Mouse (Mus musculus): ENCODE measurements at regions not wholly inside any gene's neighbourhood (a gene's known extent, or its start where the extent isn't known, plus 50 kb on each side); places are given as distances from the start of the nearest gene placed in this dataset.

DNA sequence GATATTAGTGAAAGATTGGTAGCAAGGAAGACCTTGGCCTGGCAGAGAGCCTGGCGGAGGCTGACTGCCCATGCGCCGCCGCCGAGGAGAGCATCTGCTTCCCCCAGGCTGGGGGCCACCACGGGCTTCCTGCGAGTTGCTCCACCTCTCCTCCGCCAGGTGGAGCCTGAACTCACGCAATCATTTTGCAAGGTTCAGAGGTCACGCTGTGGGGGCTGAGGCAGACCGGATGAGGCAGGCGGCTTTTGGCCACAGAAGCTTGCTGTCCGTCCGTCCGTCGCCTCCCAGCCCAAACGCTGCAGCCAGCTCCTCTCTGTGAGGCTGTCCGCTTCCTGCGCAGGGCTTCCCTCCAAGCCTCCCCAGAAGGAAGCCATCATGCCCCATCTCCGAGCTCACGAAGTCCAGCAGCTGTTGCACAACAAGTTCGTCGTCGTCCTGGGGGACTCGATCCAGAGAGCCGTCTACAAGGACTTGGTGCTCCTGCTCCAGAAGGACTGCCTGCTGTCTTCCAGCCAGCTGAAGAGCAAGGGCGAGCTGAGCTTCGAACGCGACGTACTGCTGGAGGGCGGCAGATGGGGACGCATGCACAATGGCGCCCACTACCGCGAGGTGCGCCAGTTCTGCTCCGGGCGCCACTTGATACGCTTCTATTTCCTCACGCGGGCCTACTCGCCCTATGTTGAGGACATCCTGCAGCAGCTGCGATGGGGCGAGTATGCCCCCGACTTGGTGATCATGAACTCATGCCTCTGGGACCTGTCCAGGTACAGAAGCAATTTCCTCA, 269.3 kb upstream of the Erbb4 start:
- TF ChIP-seq CTCF (IDR thresholded peaks at IDR 0.05; ENCODE audit: low read depth, low read length) (no peak), POLR2A (IDR thresholded peaks at IDR 0.05; ENCODE audit: borderline replicate concordance, low read depth, low read length) (no peak)
- H3K4me1 ChIP-seq (ENCODE audit: control insufficient read depth, insufficient read depth, low read length) = no peaks in the 10 kb centered on the region
- H3K4me3 ChIP-seq (ENCODE audit: insufficient read depth, low read length) = no peak overlapping the region
- no peak overlapping the region for H3K27ac ChIP-seq (ENCODE audit: insufficient read depth, low read depth, low read length)

DNA sequence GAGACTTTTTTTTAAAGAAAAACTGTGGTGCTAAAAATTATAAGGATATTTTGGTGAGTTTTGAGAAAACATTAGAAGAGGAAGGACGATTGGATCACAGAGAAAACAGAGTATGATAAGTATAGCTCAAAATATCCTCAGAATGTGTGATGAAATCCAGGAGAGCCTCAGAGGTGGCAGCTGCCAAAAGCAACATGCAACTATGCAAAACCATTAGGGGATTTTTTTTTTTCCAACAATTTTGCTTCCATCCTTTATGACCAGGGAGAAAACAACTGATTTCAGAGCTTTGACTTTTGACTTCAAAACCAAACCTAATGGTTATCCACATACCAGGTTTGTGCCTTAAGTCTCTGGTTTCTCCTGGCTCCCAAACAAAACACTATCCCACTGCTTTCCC, 267.4 kb upstream of the Erbb4 start:
- no peak overlapping the region for H3K27ac ChIP-seq (ENCODE audit: insufficient read depth, low read depth, low read length)
- no peaks in the 10 kb centered on the region for H3K4me1 ChIP-seq (ENCODE audit: control insufficient read depth, insufficient read depth, low read length)
- no peak for TF ChIP-seq CTCF (IDR thresholded peaks at IDR 0.05; ENCODE audit: low read depth, low read length)
- no peak for TF ChIP-seq POLR2A (IDR thresholded peaks at IDR 0.05; ENCODE audit: borderline replicate concordance, low read depth, low read length)
- H3K4me3 ChIP-seq (ENCODE audit: insufficient read depth, low read length) = no peak overlapping the region

DNA sequence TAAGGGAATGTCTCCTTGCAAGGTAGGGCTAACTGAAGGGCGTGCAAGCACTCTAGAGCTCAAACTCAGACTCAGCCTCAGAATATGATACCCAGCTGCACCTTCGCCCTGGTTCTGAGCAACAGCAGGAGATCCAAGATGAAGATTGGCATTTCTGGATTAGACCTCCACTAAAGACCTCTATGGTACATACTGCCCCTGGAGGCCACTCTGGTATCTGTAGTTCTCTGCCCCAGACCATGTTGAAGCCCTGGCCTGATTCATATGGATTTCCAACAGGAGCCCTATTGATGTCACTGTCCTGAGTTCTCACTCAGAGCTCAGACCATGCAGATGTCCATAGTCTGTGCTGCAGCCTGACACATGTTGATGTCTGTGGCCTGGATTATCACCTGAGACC, 262.2 kb upstream of the Erbb4 start:
- H3K4me3 ChIP-seq (ENCODE audit: insufficient read depth, low read length) = no peak overlapping the region
- no peak overlapping the region for H3K27ac ChIP-seq (ENCODE audit: insufficient read depth, low read depth, low read length)
- H3K4me1 ChIP-seq (ENCODE audit: control insufficient read depth, insufficient read depth, low read length) = no peaks in the 10 kb centered on the region
- no peak for TF ChIP-seq POLR2A (IDR thresholded peaks at IDR 0.05; ENCODE audit: borderline replicate concordance, low read depth, low read length)
- no peak for TF ChIP-seq CTCF (IDR thresholded peaks at IDR 0.05; ENCODE audit: low read depth, low read length)

DNA sequence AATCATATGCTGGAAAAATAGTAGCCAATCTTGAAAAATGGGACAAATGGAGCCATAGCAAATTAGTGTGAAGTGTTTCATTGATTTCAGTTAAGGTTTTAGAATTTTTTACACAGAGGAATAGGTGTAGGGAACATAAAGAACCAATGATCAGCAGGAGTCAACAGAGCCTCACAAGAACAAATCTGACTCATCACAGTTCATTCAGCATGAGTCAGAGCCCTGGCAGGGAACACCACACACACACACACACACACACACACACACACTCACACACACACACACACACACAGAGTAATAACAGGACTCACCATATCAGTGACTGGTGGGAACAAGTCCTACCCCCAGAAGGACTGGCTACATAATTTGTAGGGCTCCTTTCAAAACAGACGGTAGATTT, 259.7 kb upstream of the Erbb4 start:
- Histone ChIP-seq H3K27ac (ENCODE audit: insufficient read depth, low read depth, low read length) (no peak overlapping the region), H3K4me1 (ENCODE audit: control insufficient read depth, insufficient read depth, low read length) (no peaks in the 10 kb centered on the region), H3K4me3 (ENCODE audit: insufficient read depth, low read length) (no peak overlapping the region)
- no peak for TF ChIP-seq POLR2A (IDR thresholded peaks at IDR 0.05; ENCODE audit: borderline replicate concordance, low read depth, low read length)
- no peak for TF ChIP-seq CTCF (IDR thresholded peaks at IDR 0.05; ENCODE audit: low read depth, low read length)

DNA sequence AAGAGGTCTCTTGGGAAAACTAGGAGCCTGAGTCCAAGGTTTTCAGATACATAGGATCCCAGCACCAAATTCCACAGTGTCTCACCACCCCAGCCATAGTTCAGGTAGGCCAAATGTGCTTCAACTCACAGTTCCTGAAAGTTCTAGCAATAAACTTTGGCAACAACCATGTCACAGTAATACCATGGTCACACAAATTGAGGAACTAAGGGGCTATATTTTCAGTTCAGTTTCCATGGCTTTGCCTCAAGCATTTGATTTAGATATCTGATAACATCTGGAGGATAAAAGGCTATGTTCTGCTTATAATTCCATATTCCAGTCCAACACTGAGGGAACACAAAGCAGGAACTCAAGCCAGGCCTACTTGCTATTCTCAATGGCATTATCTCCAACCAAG, 256.2 kb upstream of the Erbb4 start:
- Histone ChIP-seq H3K4me1 (ENCODE audit: control insufficient read depth, insufficient read depth, low read length) (no peaks in the 10 kb centered on the region), H3K27ac (ENCODE audit: insufficient read depth, low read depth, low read length) (no peak overlapping the region), H3K4me3 (ENCODE audit: insufficient read depth, low read length) (no peak overlapping the region)
- TF ChIP-seq POLR2A (IDR thresholded peaks at IDR 0.05; ENCODE audit: borderline replicate concordance, low read depth, low read length) = no peak
- TF ChIP-seq CTCF (IDR thresholded peaks at IDR 0.05; ENCODE audit: low read depth, low read length) = no peak

DNA sequence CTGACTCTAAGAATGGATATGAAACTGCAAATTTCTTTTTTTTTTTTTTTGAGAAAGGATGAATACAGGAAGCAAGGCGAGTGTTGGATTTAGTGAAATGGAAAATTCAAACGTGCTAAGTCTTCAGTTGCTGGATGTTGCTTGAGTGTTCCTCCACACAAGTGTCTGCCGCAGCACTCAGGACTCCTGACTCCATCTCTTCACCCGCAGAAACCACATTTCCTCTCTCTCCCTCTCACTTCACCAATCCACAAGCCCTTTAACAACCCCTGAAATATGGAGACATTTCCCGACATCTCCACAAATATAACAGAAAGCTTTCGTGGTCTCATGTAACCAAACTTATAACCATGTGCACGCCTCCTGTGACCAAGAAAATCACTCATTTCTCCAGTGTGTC, 249.7 kb upstream of the Erbb4 start:
- Histone ChIP-seq H3K4me3 (ENCODE audit: insufficient read depth, low read length) (no peak overlapping the region), H3K27ac (ENCODE audit: insufficient read depth, low read depth, low read length) (no peak overlapping the region), H3K4me1 (ENCODE audit: control insufficient read depth, insufficient read depth, low read length) (no peaks in the 10 kb centered on the region)
- TF ChIP-seq CTCF (IDR thresholded peaks at IDR 0.05; ENCODE audit: low read depth, low read length) (no peak), POLR2A (IDR thresholded peaks at IDR 0.05; ENCODE audit: borderline replicate concordance, low read depth, low read length) (no peak)

DNA sequence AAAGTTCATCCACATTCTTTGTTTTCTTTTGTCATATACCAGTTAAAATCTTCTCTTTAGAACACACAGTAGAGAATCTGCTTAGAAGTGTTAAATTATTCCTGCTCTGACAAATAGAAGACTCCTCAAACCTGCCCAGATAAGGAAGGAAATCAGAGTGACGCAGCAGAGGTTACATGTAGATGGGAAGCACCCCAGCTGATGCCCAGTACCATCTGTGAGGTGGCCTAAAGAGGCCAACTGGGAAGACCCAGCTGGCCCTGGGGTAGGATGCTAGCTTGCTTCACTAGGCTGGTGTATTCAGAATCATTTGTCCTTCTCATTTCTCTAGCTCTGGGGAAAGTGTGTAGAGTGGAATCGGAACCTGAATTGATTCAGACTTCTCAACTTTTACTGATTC, 242.6 kb upstream of the Erbb4 start:
- no peak overlapping the region for H3K4me3 ChIP-seq (ENCODE audit: insufficient read depth, low read length)
- no peak for TF ChIP-seq POLR2A (IDR thresholded peaks at IDR 0.05; ENCODE audit: borderline replicate concordance, low read depth, low read length)
- TF ChIP-seq CTCF (IDR thresholded peaks at IDR 0.05; ENCODE audit: low read depth, low read length) = no peak
- H3K27ac ChIP-seq (ENCODE audit: insufficient read depth, low read depth, low read length) = no peak overlapping the region
- H3K4me1 ChIP-seq (ENCODE audit: control insufficient read depth, insufficient read depth, low read length) = no peaks in the 10 kb centered on the region

DNA sequence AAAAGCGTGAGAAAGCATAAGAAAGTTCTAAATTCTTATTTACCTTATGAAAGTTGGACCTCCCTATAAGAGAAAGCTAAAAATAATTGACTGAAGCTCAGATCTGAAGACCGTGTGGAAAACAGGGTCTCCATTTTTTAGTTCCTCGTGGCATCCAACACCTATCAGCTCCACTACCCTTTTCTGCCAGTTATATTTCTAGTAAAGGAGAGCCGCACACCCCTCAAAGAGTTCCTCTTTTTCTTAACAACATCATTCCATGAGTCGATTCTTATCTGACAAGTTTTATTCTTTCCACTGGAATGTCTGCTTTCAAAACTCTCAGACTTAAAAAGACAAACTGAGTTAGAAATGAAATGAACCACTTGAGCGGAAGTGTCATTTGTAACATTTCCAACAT, 242.0 kb upstream of the Erbb4 start:
- H3K4me3 ChIP-seq (ENCODE audit: insufficient read depth, low read length) = no peak overlapping the region
- no peaks in the 10 kb centered on the region for H3K4me1 ChIP-seq (ENCODE audit: control insufficient read depth, insufficient read depth, low read length)
- H3K27ac ChIP-seq (ENCODE audit: insufficient read depth, low read depth, low read length) = no peak overlapping the region
- TF ChIP-seq CTCF (IDR thresholded peaks at IDR 0.05; ENCODE audit: low read depth, low read length) (no peak), POLR2A (IDR thresholded peaks at IDR 0.05; ENCODE audit: borderline replicate concordance, low read depth, low read length) (no peak)

DNA sequence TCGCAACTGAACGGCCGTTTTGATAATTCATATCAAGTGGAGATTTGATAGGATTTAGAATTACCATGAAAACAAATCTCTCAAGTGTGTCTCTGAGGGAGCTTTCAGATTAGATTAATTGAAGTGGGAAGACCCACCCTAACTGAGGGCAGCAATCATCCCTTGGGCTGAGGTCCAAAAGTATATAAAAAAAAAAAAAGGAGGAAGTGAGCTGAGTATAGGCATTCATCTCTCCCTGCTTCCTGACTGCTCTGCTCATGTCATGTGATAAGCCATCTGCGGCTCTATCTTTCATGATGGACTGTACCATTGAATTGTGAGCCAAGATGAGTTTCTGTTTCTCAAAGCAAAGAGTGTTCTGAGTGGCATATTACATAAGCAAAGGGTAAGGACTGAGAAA, 234.2 kb upstream of the Erbb4 start:
- Histone ChIP-seq H3K4me1 (ENCODE audit: control insufficient read depth, insufficient read depth, low read length) (no peaks in the 10 kb centered on the region), H3K27ac (ENCODE audit: insufficient read depth, low read depth, low read length) (no peak overlapping the region), H3K4me3 (ENCODE audit: insufficient read depth, low read length) (no peak overlapping the region)
- TF ChIP-seq CTCF (IDR thresholded peaks at IDR 0.05; ENCODE audit: low read depth, low read length) = no peak
- TF ChIP-seq POLR2A (IDR thresholded peaks at IDR 0.05; ENCODE audit: borderline replicate concordance, low read depth, low read length) = no peak

DNA sequence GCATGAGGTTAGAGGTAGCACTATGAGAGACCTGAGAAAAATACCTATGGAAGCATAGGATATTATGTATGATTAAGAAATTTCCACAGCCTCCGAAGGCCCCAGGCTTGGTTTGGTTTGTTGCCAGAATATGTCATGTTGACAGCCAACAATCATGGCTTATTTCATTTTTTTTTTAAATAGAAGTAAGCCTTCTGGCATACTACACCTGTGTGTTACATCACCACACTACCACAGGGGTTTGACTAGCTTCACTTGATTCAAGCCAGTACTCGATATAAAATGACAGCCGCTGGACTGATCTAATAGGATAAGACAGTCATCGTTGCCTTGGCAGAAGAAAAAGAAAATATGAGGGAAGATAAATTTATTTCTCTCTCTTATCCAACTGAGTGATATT, 232.6 kb upstream of the Erbb4 start:
- Histone ChIP-seq H3K4me1 (ENCODE audit: control insufficient read depth, insufficient read depth, low read length) (no peaks in the 10 kb centered on the region), H3K27ac (ENCODE audit: insufficient read depth, low read depth, low read length) (no peak overlapping the region), H3K4me3 (ENCODE audit: insufficient read depth, low read length) (no peak overlapping the region)
- TF ChIP-seq CTCF (IDR thresholded peaks at IDR 0.05; ENCODE audit: low read depth, low read length) (no peak), POLR2A (IDR thresholded peaks at IDR 0.05; ENCODE audit: borderline replicate concordance, low read depth, low read length) (no peak)
